Mouse (Mus musculus) neutrophil, adult 5-6 weeks (primary cell): Measurements from ENCODE around the gene Scn3a. TPM values are rescaled to one million over a fixed set of nuclear protein-coding genes. Genes with fewer than 3 reads are reported as not detected.

Source experiments
- ATAC-seq: fragments of 151-379, 151-347 bp; 2 replicates; pipeline ENCODE4 v1.8.0; 2017; ENCODE audit warnings: mild to moderate bottlenecking, moderate TSS enrichment; ENCODE audit not compliant: insufficient number of reproducible peaks, poor library complexity, low FRiP score, severe bottlenecking; ENCODE audit errors: extremely low read depth
- total RNA-seq: library from RNA; stranded (forward); fragments of 200-1000 nt; gene quantifications from 2 replicates; pipeline ENCODE4 v1.2.3, GENCODE M21; 2017

The Scn3a gene
- total RNA-seq, 1 experiment from 2014 or later: not detected

- ATAC-seq: no peak
Observed at GRCm38 (mm10) chr2:65416535-65416934, 150.9 kb downstream of the Scn3a start.

- no peak for ATAC-seq
Observed at GRCm38 (mm10) chr2:65415294-65415693, 152.1 kb downstream of the Scn3a start.

- no peak for ATAC-seq
Observed at GRCm38 (mm10) chr2:65414806-65415281, 152.6 kb downstream of the Scn3a start.

- ATAC-seq: 0 out of 2 replicates have a peak, but pooled peaks have one; percentile 24
Observed at GRCm38 (mm10) chr2:65414237-65414636, 153.2 kb downstream of the Scn3a start.

- ATAC-seq: peak; percentile 68; the same call in 1 of the 2 replicates
Observed at GRCm38 (mm10) chr2:65413746-65414145, 153.7 kb downstream of the Scn3a start.

Other genes starting within 250 kb of the Scn3a start
- gene Slc38a11, start 203.6 kb downstream of the Scn3a start, total RNA-seq: 0.49 TPM in 1 of 2 replicates, not detected in the other
- gene Scn2a, start 53.1 kb upstream of the Scn3a start, total RNA-seq: not detected in 2 replicates